ENCODE assay signal across 13 mouse cellular contexts in the genomic region with DNA sequence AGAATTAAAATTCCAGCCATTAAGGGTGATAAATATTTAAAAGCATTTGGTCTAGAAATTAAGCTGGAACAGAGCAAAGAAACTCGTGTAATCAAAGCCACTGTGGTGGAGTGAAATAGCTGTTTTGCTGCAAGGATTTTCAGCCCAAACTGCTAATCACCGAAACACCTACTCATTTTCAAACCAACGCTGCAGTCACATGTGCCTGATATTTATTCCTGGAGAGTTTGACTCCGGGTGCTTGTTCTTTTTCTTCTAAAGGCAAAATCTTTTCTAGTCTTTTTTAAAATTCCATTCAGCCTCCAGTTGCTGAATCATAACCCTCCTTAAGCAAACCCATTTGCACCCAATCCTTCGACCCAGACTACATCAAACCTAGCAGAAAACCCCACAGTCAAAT.
"Had no signal": no experiment of that assay in that cellular context is flagged by ENCODE, and none has a peak within 500 bp of the region (broad histone marks: within the 10 kb centered on the region; RNA-seq: fewer than 3 reads in every experiment).

No protein-coding gene starts in this region.

- H3K4me3 ChIP-seq: kidney, embryonic 15.5 days; layer of hippocampus, adult 2 months; liver, embryonic 13.5 days had no signal

- DNase-seq: kidney, adult 2 months; kidney, postnatal 10 days; kidney, postnatal 36 days; liver, embryonic 13.5 days; lung, adult 2 months; lung, postnatal 14 days; lung, postnatal 4 days; midbrain, embryonic 14.5 days; thymus, adult 18-20 months; thymus, postnatal 36 days had no signal

- ATAC-seq: intestine, postnatal 0 days had no signal

- H3K27ac ChIP-seq: kidney, embryonic 15.5 days; layer of hippocampus, adult 2 months; liver, embryonic 13.5 days had no signal
